Mouse (Mus musculus) CH12.LX (cell line): ENCODE results near the gene Fam19a5. TPM values are rescaled to one million over a fixed set of nuclear protein-coding genes. Genes with fewer than 3 reads are reported as not detected.

Experiments used
- DNase-seq: peaks from one replicate; pipeline ENCODE4 v3.0.0-alpha.2; 2013; ENCODE audit errors: extremely low read depth
- H3K27ac ChIP-seq: 2 replicates; pipeline ENCODE4 v1.5.1; 2012; ENCODE audit warnings: low read depth, mild to moderate bottlenecking, control low read depth, moderate library complexity; ENCODE audit not compliant: insufficient read depth
- H3K27me3 ChIP-seq: replicated peaks from 2 replicates; pipeline ENCODE3; 2012; ENCODE audit warnings: inconsistent platforms
- H3K36me3 ChIP-seq, 2 experiments: replicated peaks in 1 of 2; 2 replicates each; pipeline versions ENCODE3 to v1.6.1; 2012; ENCODE audit warnings: inconsistent platforms in 1 of 2, low read length in 1 of 2, mild to moderate bottlenecking in 1 of 2, mixed read lengths in 1 of 2, moderate library complexity in 1 of 2; ENCODE audit not compliant: control insufficient read depth in 1 of 2, insufficient read depth in 1 of 2
- H3K4me1 ChIP-seq, 2 experiments: 2 replicates each; pipeline ENCODE4 v1.6.1; 2012; ENCODE audit warnings: inconsistent platforms in 1 of 2, moderate library complexity in 1 of 2; ENCODE audit not compliant: insufficient read depth in 2 of 2, control insufficient read depth in 1 of 2
- H3K4me2 ChIP-seq: 2 replicates; pipeline ENCODE4 v1.6.1; 2012; ENCODE audit warnings: low read depth, mild to moderate bottlenecking, control low read depth; ENCODE audit not compliant: poor library complexity, insufficient read depth, severe bottlenecking
- H3K4me3 ChIP-seq, 3 experiments: fragments of 150-350 bp in 1 of 3; sonication (generic) in 1 of 3; replicated peaks in 1 of 3; 2 replicates each; pipeline versions ENCODE3 to v1.5.1; 2011 to 2012; ENCODE audit warnings: low read depth in 2 of 3, low read length in 2 of 3, mild to moderate bottlenecking in 2 of 3, moderate library complexity in 2 of 3, control low read depth in 1 of 3, improper control_type of control experiment in 1 of 3, inconsistent platforms in 1 of 3, mixed read lengths in 1 of 3; ENCODE audit not compliant: poor library complexity in 1 of 3
- H3K79me2 ChIP-seq: replicated peaks from 2 replicates; pipeline ENCODE4 v1.6.1; 2012; ENCODE audit warnings: mild to moderate bottlenecking, moderate library complexity; ENCODE audit not compliant: control insufficient read depth, poor library complexity, insufficient read depth, severe bottlenecking; ENCODE audit errors: extremely low read depth
- H3K9ac ChIP-seq: 2 replicates; pipeline ENCODE4 v1.6.1; 2012; ENCODE audit warnings: low read depth, mild to moderate bottlenecking, control low read depth, moderate library complexity; ENCODE audit not compliant: insufficient read depth
- H3K9me3 ChIP-seq: replicated peaks from 2 replicates; pipeline ENCODE3; 2012; ENCODE audit warnings: low read length, inconsistent platforms, mixed read lengths
- E2F4 ChIP-seq: IDR thresholded peaks from 2 replicates; pipeline ENCODE4 v1.6.1; 2011; ENCODE audit warnings: low read depth, low read length, improper control_type of control experiment; ENCODE audit not compliant: insufficient replicate concordance
- ELF1 ChIP-seq: IDR thresholded peaks from 2 replicates; pipeline ENCODE4 v1.6.1; 2014; ENCODE audit warnings: low read depth, mild to moderate bottlenecking, inconsistent platforms, low read length, improper control_type of control experiment
- GABPA ChIP-seq: IDR thresholded peaks from 2 replicates; pipeline ENCODE4 v1.6.1; 2012; ENCODE audit warnings: low read depth, low read length, improper control_type of control experiment, inconsistent platforms; ENCODE audit not compliant: insufficient replicate concordance
- JUND ChIP-seq: conservative IDR thresholded peaks from 2 replicates; pipeline ENCODE4 v1.6.1; 2011; ENCODE audit warnings: low read depth, low read length, improper control_type of control experiment
- MAFK ChIP-seq: IDR thresholded peaks from 2 replicates; pipeline ENCODE4 v1.6.1; 2011; ENCODE audit warnings: low read length, improper control_type of control experiment; ENCODE audit not compliant: insufficient replicate concordance
- MAZ ChIP-seq: IDR thresholded peaks from 2 replicates; pipeline ENCODE4 v1.6.1; 2012; ENCODE audit warnings: low read depth, mild to moderate bottlenecking, inconsistent platforms, low read length, improper control_type of control experiment, moderate library complexity
- MXI1 ChIP-seq: IDR thresholded peaks from 2 replicates; pipeline ENCODE4 v1.6.1; 2011; ENCODE audit warnings: mild to moderate bottlenecking, low read depth, low read length, improper control_type of control experiment
- NELFE ChIP-seq: IDR thresholded peaks from 2 replicates; pipeline ENCODE4 v1.6.1; 2011; ENCODE audit warnings: low read depth, low read length, improper control_type of control experiment
- NRF1 ChIP-seq: IDR thresholded peaks from 2 replicates; pipeline ENCODE4 v1.6.1; 2014; ENCODE audit warnings: low read depth, mild to moderate bottlenecking, inconsistent platforms, low read length, improper control_type of control experiment, moderate library complexity
- PAX5 ChIP-seq: IDR thresholded peaks from 2 replicates; pipeline ENCODE4 v1.6.1; 2012; ENCODE audit warnings: low read length, inconsistent platforms, mixed read lengths
- RCOR1 ChIP-seq: conservative IDR thresholded peaks from 2 replicates; pipeline ENCODE4 v1.6.1; 2012; ENCODE audit warnings: low read depth, mild to moderate bottlenecking, inconsistent platforms, low read length, improper control_type of control experiment
- UBTF ChIP-seq: IDR thresholded peaks from 2 replicates; pipeline ENCODE4 v1.6.1; 2012; ENCODE audit warnings: low read depth, mild to moderate bottlenecking, inconsistent platforms, low read length, improper control_type of control experiment, moderate library complexity
- ZKSCAN1 ChIP-seq: IDR thresholded peaks from 2 replicates; pipeline ENCODE4 v1.6.1; 2012; ENCODE audit warnings: low read depth, inconsistent platforms, low read length, improper control_type of control experiment, borderline replicate concordance
- ZNF384 ChIP-seq: IDR thresholded peaks from 2 replicates; pipeline ENCODE4 v1.6.1; 2012; ENCODE audit warnings: low read depth, low read length, improper control_type of control experiment, inconsistent platforms
- dilution Hi-C: fragments of 300-500 bp; cut with MboI; formaldehyde crosslinking; loops from 2 replicates; pipeline ENCODE4 v1.14.3; 2020; ENCODE audit warnings: low sequenced_read_pairs; ENCODE audit not compliant: extremely low pct_unique_long_range_greater_than_20kb, extremely low pct_ligation_motif_present
- in situ Hi-C: fragments of 300-500 bp; cut with MboI; formaldehyde crosslinking; loops from 3 replicates; pipeline ENCODE4 v1.14.3; 2019; ENCODE audit warnings: low sequenced_read_pairs, low pct_ligation_motif_present, low pct_unique_long_range_greater_than_20kb, mixed read lengths
- polyA plus RNA-seq: library from polyadenylated mRNA; unstranded; fragments of >175 nt; gene quantifications from 2 replicates; pipeline ENCODE4 v1.2.1, GENCODE M21; 2012; ENCODE audit warnings: low read depth; ENCODE audit not compliant: insufficient read length
- total RNA-seq, 2 experiments: library from RNA; depleted of rRNA; stranded (reverse); fragments of 300-350 nt in 1 of 2; fragments of >200 nt in 1 of 2; gene quantifications; 2 replicates each; pipeline ENCODE4 v1.2.3; 2012 to 2014

Fam19a5 gene
- total and polyA plus RNA-seq, 3 experiments = not detected

- peaks cover 73% of the 10 kb centered on the region for H3K9me3 ChIP-seq
- H3K36me3 ChIP-seq = no peaks in the 10 kb centered on the region
- TF ChIP-seq MAFK = no peak
- H3K79me2 ChIP-seq = no peaks in the 10 kb centered on the region
- in situ Hi-C loops (no loop called here), dilution Hi-C loops (no loop called here)
- H3K4me2 ChIP-seq = no peak overlapping the region
- no peak overlapping the region for H3K27ac ChIP-seq
- H3K4me3 ChIP-seq = no peak overlapping the region
- no peak overlapping the region for H3K9ac ChIP-seq
- no peaks in the 10 kb centered on the region for H3K4me1 ChIP-seq
- H3K27me3 ChIP-seq = no peaks in the 10 kb centered on the region
- no peak for DNase-seq
Observed at GRCm38 (mm10) chr15:87783331-87783730, 239.2 kb downstream of the Fam19a5 start.

GRCm38 (mm10) chr15:87789671-87790070, 245.6 kb downstream of the Fam19a5 start:
- Histone ChIP-seq H3K27me3 (no peaks in the 10 kb centered on the region), H3K36me3 (no peaks in the 10 kb centered on the region), H3K79me2 (no peaks in the 10 kb centered on the region), H3K4me1 (no peaks in the 10 kb centered on the region), H3K4me3 (no peak overlapping the region)
- in situ Hi-C loops (no loop called here), dilution Hi-C loops (no loop called here)
- DNase-seq = no peak
- TF ChIP-seq NELFE (no peak), PAX5 (no peak)
- TF ChIP-seq, all 38 proteins: peak for 0
- H3K9me3 ChIP-seq = peaks cover 84% of the 10 kb centered on the region
- no peak overlapping the region for H3K4me2 ChIP-seq
- H3K9ac ChIP-seq = no peak overlapping the region
- no peak overlapping the region for H3K27ac ChIP-seq

- DNase-seq = no peak
- dilution Hi-C loops = no loop called here
- H3K9me3 ChIP-seq = peaks cover 89% of the 10 kb centered on the region
- no peak overlapping the region for H3K4me3 ChIP-seq
- H3K79me2 ChIP-seq = no peaks in the 10 kb centered on the region
- no peaks in the 10 kb centered on the region for H3K27me3 ChIP-seq
- in situ Hi-C loops = no loop called here
- no peaks in the 10 kb centered on the region for H3K4me1 ChIP-seq
- H3K36me3 ChIP-seq = no peaks in the 10 kb centered on the region
- no peak for TF ChIP-seq E2F4
- TF ChIP-seq NELFE = no peak
- TF ChIP-seq NRF1 = no peak
- no peak for TF ChIP-seq MAZ
- H3K9ac ChIP-seq = no peak overlapping the region
- H3K4me2 ChIP-seq = no peak overlapping the region
- H3K27ac ChIP-seq = no peak overlapping the region
Observed at GRCm38 (mm10) chr15:87793661-87794060, 249.6 kb downstream of the Fam19a5 start.

- dilution Hi-C loops = no loop called here
- no peak for DNase-seq
- H3K9ac ChIP-seq = no peak overlapping the region
- no peak overlapping the region for H3K27ac ChIP-seq
- H3K4me3 ChIP-seq = no peak overlapping the region
- H3K79me2 ChIP-seq = no peaks in the 10 kb centered on the region
- no peaks in the 10 kb centered on the region for H3K36me3 ChIP-seq
- H3K27me3 ChIP-seq = no peaks in the 10 kb centered on the region
- H3K9me3 ChIP-seq = peaks cover 82% of the 10 kb centered on the region
- H3K4me1 ChIP-seq = no peaks in the 10 kb centered on the region
- H3K4me2 ChIP-seq = no peak overlapping the region
- TF ChIP-seq GABPA (no peak), UBTF (no peak), RCOR1 (no peak), JUND (no peak), ZKSCAN1 (no peak), ELF1 (no peak), ZNF384 (no peak), MXI1 (no peak)
- TF ChIP-seq, all 38 proteins: peak for 0
- in situ Hi-C loops = no loop called here
Observed at GRCm38 (mm10) chr15:87796571-87796970, 252.5 kb downstream of the Fam19a5 start.
